Mouse (Mus musculus) intestine, embryonic 16.5 days (tissue): ENCODE results near the gene Ffar1. TPM values are rescaled to one million over a fixed set of nuclear protein-coding genes. Genes with fewer than 3 reads are reported as not detected.

Experiments used
- ATAC-seq: fragments of 200-750 bp; cut with Nextera tagmentation; 2 replicates; pipeline ENCODE4 v1.8.0; 2017; ENCODE audit warnings: moderate TSS enrichment, moderate library complexity
- H3K27ac ChIP-seq: fragments of 300-500 bp; sonication (generic); 2 replicates; pipeline ENCODE4 v1.5.1; 2014; ENCODE audit warnings: mild to moderate bottlenecking, low read length
- H3K27me3 ChIP-seq: fragments of 300-500 bp; sonication (generic); replicated peaks from 2 replicates; pipeline ENCODE4 v1.6.1; 2014; ENCODE audit warnings: low read length, control low read depth, mixed read lengths; ENCODE audit not compliant: control insufficient read depth, insufficient read depth
- H3K36me3 ChIP-seq: fragments of 300-500 bp; sonication (generic); 2 replicates; pipeline ENCODE4 v1.6.1; 2014; ENCODE audit warnings: low read length, control low read depth; ENCODE audit not compliant: control insufficient read depth, insufficient read depth
- H3K4me1 ChIP-seq: fragments of 300-500 bp; sonication (generic); 2 replicates; pipeline ENCODE4 v1.6.1; 2014; ENCODE audit warnings: low read length, control low read depth, mixed read lengths; ENCODE audit not compliant: control insufficient read depth, insufficient read depth
- H3K4me2 ChIP-seq: fragments of 300-500 bp; sonication (generic); 2 replicates; pipeline ENCODE4 v1.6.1; 2014; ENCODE audit warnings: low read depth, low read length, control low read depth
- H3K4me3 ChIP-seq: fragments of 300-500 bp; sonication (generic); 2 replicates; pipeline ENCODE4 v1.5.1; 2014; ENCODE audit warnings: mild to moderate bottlenecking, low read length
- H3K9ac ChIP-seq: fragments of 300-500 bp; sonication (generic); 2 replicates; pipeline ENCODE4 v1.6.1; 2014; ENCODE audit warnings: low read depth, low read length
- H3K9me3 ChIP-seq: fragments of 300-500 bp; sonication (generic); 2 replicates; pipeline ENCODE4 v1.6.1; 2016; ENCODE audit warnings: low read length, control low read depth; ENCODE audit not compliant: control insufficient read depth
- WGBS: fragments of 180-500 bp; shearing (Covaris S2); extraction: QIAGEN DNeasy Blood & Tissue Kit; methylation state at CpG from one replicate; pipeline ENCODE4 v1.1.7; 2014; 5-methylcytosine and 5-hydroxymethylcytosine counted together
- polyA plus RNA-seq: library from polyadenylated mRNA; unstranded; fragments of >200 nt; fragmentation: Nextera tagmentation; extraction: Ambion mirVana; gene quantifications from 2 replicates; pipeline ENCODE4 v1.2.1, GENCODE M21; 2015

Ffar1 gene
- 0.35 and 0.37 TPM in 2 replicates for polyA plus RNA-seq

DNA sequence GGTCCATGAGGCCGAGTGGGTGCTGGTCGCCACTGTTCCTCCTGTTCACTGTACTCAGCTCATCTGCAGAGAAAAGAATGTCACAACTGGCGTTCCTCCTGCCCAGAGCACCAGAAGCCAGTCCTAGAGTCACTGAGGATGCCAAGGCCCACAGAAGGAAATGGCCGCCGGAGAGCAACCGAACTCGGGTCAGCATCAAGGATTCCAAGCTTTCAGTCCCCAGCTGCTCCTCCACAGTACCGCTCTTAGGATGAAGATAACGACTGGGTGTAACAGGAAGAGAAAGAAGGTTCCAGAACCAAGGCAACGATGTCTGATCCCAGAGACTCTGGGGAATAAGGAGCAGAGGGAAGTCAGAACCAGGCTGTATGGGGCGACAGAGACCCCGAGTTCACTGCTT, at the start of gene Ffar1:
Ffar1 (minus strand) TSS at position 101 of the 400 bp plus-strand sequence.
- WGBS = 86% methylated on average over 12 of the region's 12 CpGs
- no peak within 1 kb of the TSS for H3K4me2 ChIP-seq
- H3K4me3 ChIP-seq = no peak within 1 kb of the TSS
- H3K9ac ChIP-seq = no peak within 1 kb of the TSS
- H3K27ac ChIP-seq = no peak within 1 kb of the TSS
- H3K27me3 ChIP-seq = no peaks in the 10 kb centered on the region
- no peaks in the 10 kb centered on the region for H3K9me3 ChIP-seq
- ATAC-seq = no peak
- no peaks in the 10 kb centered on the region for H3K36me3 ChIP-seq
- no peaks in the 10 kb centered on the region for H3K4me1 ChIP-seq

GRCm38 (mm10) chr7:30909773-30910172, 48.4 kb upstream of the Ffar1 start:
- peak; percentile 51; the same call in 1 of the 2 replicates for ATAC-seq
- no peak overlapping the region for H3K27ac ChIP-seq

GRCm38 (mm10) chr7:30908992-30909431, 47.6 kb upstream of the Ffar1 start:
- H3K27ac ChIP-seq = no peak overlapping the region
- 26% methylated on average over 17 of the region's 17 CpGs for WGBS
- peak overlapping the region; percentile 64 for H3K4me2 ChIP-seq
- peak overlapping the region; percentile 37; the same call in 1 of the 2 replicates for H3K9ac ChIP-seq
- H3K27me3 ChIP-seq = no peaks in the 10 kb centered on the region
- H3K36me3 ChIP-seq = no peaks in the 10 kb centered on the region
- H3K4me1 ChIP-seq = peaks cover 5% of the 10 kb centered on the region; the same call in 1 of the 2 replicates
- H3K9me3 ChIP-seq = no peaks in the 10 kb centered on the region
- peak; percentile 48 for ATAC-seq
- peak overlapping the region; percentile 26 for H3K4me3 ChIP-seq

More at GRCm38 (mm10) chr7:30909773-30910172, 48.4 kb upstream of the Ffar1 start:
- no peaks in the 10 kb centered on the region for H3K36me3 ChIP-seq
- H3K4me3 ChIP-seq = no peak overlapping the region
- WGBS = 66% methylated on average over 6 of the region's 6 CpGs
- no peak overlapping the region for H3K9ac ChIP-seq
- H3K9me3 ChIP-seq = no peaks in the 10 kb centered on the region
- H3K4me2 ChIP-seq = no peak overlapping the region
- H3K27me3 ChIP-seq = no peaks in the 10 kb centered on the region
- peaks cover 5% of the 10 kb centered on the region; the same call in 1 of the 2 replicates for H3K4me1 ChIP-seq

DNA sequence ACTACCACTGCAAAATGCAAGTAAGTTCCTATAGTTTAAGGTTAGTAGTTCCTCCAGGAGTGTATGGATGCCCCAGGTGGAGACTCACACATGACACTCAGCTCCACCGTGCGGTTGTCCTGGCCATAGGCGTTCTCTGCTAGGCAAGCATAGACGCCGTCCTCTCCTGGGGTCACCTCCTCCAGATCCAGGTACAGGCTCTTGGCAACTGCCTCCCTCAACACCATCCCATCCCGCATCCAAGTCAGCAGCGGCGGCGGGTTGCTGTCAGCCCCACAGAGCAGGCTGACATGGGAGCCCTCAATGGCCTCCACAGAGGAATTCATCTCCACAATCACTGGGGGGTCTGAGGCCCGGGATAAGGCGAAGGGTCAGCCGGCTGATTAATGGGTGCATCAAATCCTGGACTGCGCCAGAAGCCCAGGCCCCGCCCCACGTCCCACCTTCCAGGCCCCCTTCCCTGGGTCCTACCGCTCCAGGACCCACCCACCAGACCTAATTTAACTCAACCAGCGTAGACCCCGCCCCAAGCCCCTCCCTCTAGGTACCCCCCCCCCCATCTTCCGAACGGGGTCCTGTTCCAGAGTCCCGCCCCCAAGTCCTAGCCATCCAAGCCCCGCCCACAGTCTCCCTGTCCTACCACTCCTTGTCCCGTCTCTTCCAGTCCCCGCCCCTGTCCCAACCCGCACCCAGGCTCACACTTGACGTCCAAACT, 47.1 kb upstream of the Ffar1 start:
- 3% methylated on average over 23 of the region's 26 CpGs for WGBS
- no peaks in the 10 kb centered on the region for H3K9me3 ChIP-seq
- H3K27me3 ChIP-seq = no peaks in the 10 kb centered on the region

GRCm38 (mm10) chr7:30904042-30904441, 42.7 kb upstream of the Ffar1 start:
- no peak overlapping the region for H3K9ac ChIP-seq
- H3K9me3 ChIP-seq = no peaks in the 10 kb centered on the region
- H3K4me1 ChIP-seq = peaks cover 8% of the 10 kb centered on the region
- no peak overlapping the region for H3K4me3 ChIP-seq
- WGBS = 43% methylated on average over 4 of the region's 4 CpGs
- H3K36me3 ChIP-seq = no peaks in the 10 kb centered on the region
- H3K27ac ChIP-seq = no peak overlapping the region
- H3K4me2 ChIP-seq = no peak overlapping the region
- no peak for ATAC-seq
- no peaks in the 10 kb centered on the region for H3K27me3 ChIP-seq

More for the DNA sequence above, 47.1 kb upstream of the Ffar1 start:
- Histone ChIP-seq H3K4me3 (peak overlapping the region; percentile 26), H3K36me3 (no peaks in the 10 kb centered on the region), H3K4me1 (peaks cover 5% of the 10 kb centered on the region; the same call in 1 of the 2 replicates), H3K27ac (no peak overlapping the region), H3K9ac (peak overlapping the region; percentile 37; the same call in 1 of the 2 replicates), H3K4me2 (peak overlapping the region; percentile 64)
- ATAC-seq = peak; percentile 61

DNA sequence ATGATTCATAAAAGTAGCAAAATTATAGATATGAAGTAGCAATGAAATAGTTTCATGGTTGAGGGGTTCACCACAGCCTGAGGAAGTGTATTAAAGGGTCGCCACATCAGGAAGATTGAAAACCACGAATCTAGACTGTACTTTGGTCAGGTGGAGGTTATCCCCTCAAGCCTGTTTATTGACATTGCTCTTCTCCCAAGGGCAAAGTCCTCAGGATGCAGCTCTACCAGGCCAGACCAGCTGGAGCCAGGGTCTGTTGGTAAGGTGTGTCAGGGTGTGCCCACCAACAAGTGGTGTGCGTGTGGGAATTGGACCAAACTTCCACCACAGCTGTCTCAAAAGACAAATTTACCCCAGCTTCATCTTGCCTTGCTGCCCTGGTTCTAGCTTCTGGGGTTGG, 33.9 kb upstream of the Ffar1 start:
- Histone ChIP-seq H3K9me3 (no peaks in the 10 kb centered on the region), H3K4me2 (no peak overlapping the region), H3K27me3 (no peaks in the 10 kb centered on the region), H3K27ac (no peak overlapping the region), H3K9ac (no peak overlapping the region), H3K4me3 (no peak overlapping the region), H3K4me1 (peaks cover 9% of the 10 kb centered on the region; the same call in 1 of the 2 replicates), H3K36me3 (no peaks in the 10 kb centered on the region)
- 69% methylated on average over 3 of the region's 3 CpGs for WGBS
- ATAC-seq = peak; percentile 65

DNA sequence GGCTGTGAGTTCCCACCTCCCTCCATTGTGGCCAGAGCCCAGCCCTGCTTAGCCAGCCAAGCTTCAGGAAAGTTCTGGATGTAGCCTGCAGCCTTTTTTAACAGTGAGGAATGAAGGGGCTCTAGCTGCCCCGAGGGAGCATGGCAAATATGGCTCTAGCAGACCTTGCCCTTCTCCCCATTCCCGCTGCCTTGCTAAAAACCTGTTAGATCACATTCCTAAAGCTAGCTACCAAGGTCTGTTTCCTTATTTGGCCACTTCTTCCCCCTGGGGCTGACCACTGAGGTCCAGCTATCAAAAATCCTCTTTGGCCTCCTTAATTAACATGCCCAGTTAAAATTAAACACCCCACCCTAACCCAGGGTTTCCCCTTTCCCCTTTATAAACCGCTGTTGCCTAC, 31.2 kb upstream of the Ffar1 start:
- Histone ChIP-seq H3K27ac (no peak overlapping the region), H3K4me1 (0 out of 2 replicates have a peak, but pooled peaks cover 6% of the 10 kb centered on the region), H3K4me2 (no peak overlapping the region), H3K9me3 (no peaks in the 10 kb centered on the region), H3K4me3 (no peak overlapping the region), H3K9ac (no peak overlapping the region), H3K27me3 (no peaks in the 10 kb centered on the region), H3K36me3 (no peaks in the 10 kb centered on the region)
- 44% methylated on average over 3 of the region's 3 CpGs for WGBS
- peak; percentile 55; the same call in 1 of the 2 replicates for ATAC-seq

GRCm38 (mm10) chr7:30891746-30892145, 30.4 kb upstream of the Ffar1 start:
- H3K27ac ChIP-seq = no peak overlapping the region
- H3K36me3 ChIP-seq = no peaks in the 10 kb centered on the region
- ATAC-seq = no peak
- H3K9ac ChIP-seq = no peak overlapping the region
- H3K4me2 ChIP-seq = no peak overlapping the region
- H3K27me3 ChIP-seq = no peaks in the 10 kb centered on the region
- no peaks in the 10 kb centered on the region for H3K9me3 ChIP-seq
- no peak overlapping the region for H3K4me3 ChIP-seq
- H3K4me1 ChIP-seq = 0 out of 2 replicates have a peak, but pooled peaks cover 6% of the 10 kb centered on the region
- 76% methylated on average over 9 of the region's 9 CpGs for WGBS

DNA sequence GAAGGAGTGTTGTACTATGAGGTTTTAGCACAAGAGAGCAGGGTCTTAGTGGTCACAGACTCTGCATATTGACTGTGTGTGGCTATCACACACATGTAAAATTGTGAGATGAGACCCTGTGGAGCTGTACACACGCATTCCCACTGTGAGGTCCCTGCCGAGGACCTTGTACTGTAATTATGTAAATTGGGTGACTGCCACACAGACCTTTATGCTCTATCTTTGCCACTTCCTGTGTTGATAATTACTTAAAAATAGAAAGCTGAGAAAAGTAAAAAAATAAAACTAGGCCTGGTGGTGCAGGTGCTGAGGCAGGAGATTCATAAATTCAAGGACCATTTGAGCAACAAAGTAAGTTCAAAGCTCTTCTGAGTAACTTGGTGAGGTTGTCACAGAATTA, 29.3 kb upstream of the Ffar1 start:
- H3K4me3 ChIP-seq = no peak overlapping the region
- no peak overlapping the region for H3K9ac ChIP-seq
- H3K4me2 ChIP-seq = no peak overlapping the region
- H3K4me1 ChIP-seq = 0 out of 2 replicates have a peak, but pooled peaks cover 6% of the 10 kb centered on the region
- no peak for ATAC-seq
- 60% methylated on average over 2 of the region's 2 CpGs for WGBS
- H3K27ac ChIP-seq = no peak overlapping the region
- H3K27me3 ChIP-seq = no peaks in the 10 kb centered on the region
- no peaks in the 10 kb centered on the region for H3K9me3 ChIP-seq
- no peaks in the 10 kb centered on the region for H3K36me3 ChIP-seq
